Mouse (Mus musculus): Measurements from ENCODE around the gene Crispld2.

GRCm38 (mm10) chr8:120039313-120039919 is 47.2 kb downstream of the Crispld2 start:
- TF ChIP-seq CTCF (IDR thresholded peaks at IDR 0.05; ENCODE audit: low read depth, low read length), result no peak
- TF ChIP-seq POLR2A (IDR thresholded peaks at IDR 0.05; ENCODE audit: borderline replicate concordance, low read depth, low read length), result no peak

All from bone marrow macrophage, adult 2 months (primary cell).